Mouse (Mus musculus) kidney, embryonic 14.5 days (tissue): Measurements from ENCODE around the gene Ak5. TPM values are rescaled to one million over a fixed set of nuclear protein-coding genes. Genes with fewer than 3 reads are reported as not detected.

ENCODE experiments used
- ATAC-seq: fragments of 200-750 bp; cut with Nextera tagmentation; 2 replicates; pipeline ENCODE4 v1.8.0; 2017; ENCODE audit warnings: moderate number of reproducible peaks, mild to moderate bottlenecking, moderate TSS enrichment, moderate library complexity; ENCODE audit not compliant: low FRiP score, low TSS enrichment
- H3K27ac ChIP-seq: fragments of 300-500 bp; sonication (generic); 2 replicates; pipeline ENCODE4 v1.5.1; 2014; ENCODE audit warnings: low read depth, mild to moderate bottlenecking, low read length, moderate library complexity, mixed read lengths
- H3K27me3 ChIP-seq: fragments of 300-500 bp; sonication (generic); 2 replicates; pipeline ENCODE4 v1.6.1; 2014; ENCODE audit warnings: mild to moderate bottlenecking, low read length; ENCODE audit not compliant: control insufficient read depth, insufficient read depth
- H3K36me3 ChIP-seq: fragments of 300-500 bp; sonication (generic); 2 replicates; pipeline ENCODE4 v1.6.1; 2014; ENCODE audit warnings: low read length, mixed read lengths; ENCODE audit not compliant: control insufficient read depth, insufficient read depth
- H3K4me1 ChIP-seq: fragments of 300-500 bp; sonication (generic); 2 replicates; pipeline ENCODE4 v1.6.1; 2014; ENCODE audit warnings: low read length, mixed read lengths; ENCODE audit not compliant: control insufficient read depth, insufficient read depth
- H3K4me2 ChIP-seq: fragments of 300-500 bp; sonication (generic); replicated peaks from 2 replicates; pipeline ENCODE4 v1.6.1; 2014; ENCODE audit warnings: low read depth, mild to moderate bottlenecking, low read length
- H3K4me3 ChIP-seq: fragments of 300-500 bp; sonication (generic); 2 replicates; pipeline ENCODE4 v1.5.1; 2014; ENCODE audit warnings: mild to moderate bottlenecking, low read length
- H3K9ac ChIP-seq: fragments of 300-500 bp; sonication (generic); 2 replicates; pipeline ENCODE4 v1.6.1; 2014; ENCODE audit warnings: low read depth, mild to moderate bottlenecking, low read length, moderate library complexity
- H3K9me3 ChIP-seq: fragments of 300-500 bp; sonication (generic); 2 replicates; pipeline ENCODE4 v1.6.1; 2016; ENCODE audit warnings: low read length; ENCODE audit not compliant: control insufficient read depth
- WGBS: fragments of 180-500 bp; shearing (Covaris S2); extraction: QIAGEN DNeasy Blood & Tissue Kit; methylation state at CpG from one replicate; pipeline ENCODE4 v1.1.7; 2014; 5-methylcytosine and 5-hydroxymethylcytosine counted together
- polyA plus RNA-seq: library from polyadenylated mRNA; unstranded; fragments of >200 nt; fragmentation: Nextera tagmentation; extraction: Ambion mirVana; gene quantifications from 2 replicates; pipeline ENCODE4 v1.2.1, GENCODE M21; 2014

Gene Ak5
- polyA plus RNA-seq, 1 experiment from 2014 or later = 2.1 TPM

GRCm38 (mm10) chr3:152666991-152667355 is 1.2 kb downstream of the Ak5 start:
- ATAC-seq = peak; percentile 56; the same call in 1 of the 2 replicates
- H3K4me1 ChIP-seq = peaks cover 10% of the 10 kb centered on the region

GRCm38 (mm10) chr3:152658592-152658991 is 9.6 kb downstream of the Ak5 start:
- no peaks in the 10 kb centered on the region for H3K9me3 ChIP-seq
- H3K27me3 ChIP-seq = no peaks in the 10 kb centered on the region
- H3K27ac ChIP-seq = no peak overlapping the region
- H3K4me3 ChIP-seq = no peak overlapping the region
- 90% methylated on average over 2 of the region's 2 CpGs for WGBS
- no peaks in the 10 kb centered on the region for H3K36me3 ChIP-seq
- no peak for ATAC-seq
- H3K9ac ChIP-seq = no peak overlapping the region
- no peaks in the 10 kb centered on the region for H3K4me1 ChIP-seq
- H3K4me2 ChIP-seq = no peak overlapping the region

More at GRCm38 (mm10) chr3:152666991-152667355, 1.2 kb downstream of the Ak5 start:
- H3K9me3 ChIP-seq = no peaks in the 10 kb centered on the region
- no peak overlapping the region for H3K27ac ChIP-seq
- H3K4me2 ChIP-seq = peak overlapping the region; percentile 98
- no peaks in the 10 kb centered on the region for H3K36me3 ChIP-seq
- peak overlapping the region; percentile 55 for H3K4me3 ChIP-seq
- H3K9ac ChIP-seq = peak overlapping the region; percentile 58; the same call in 1 of the 2 replicates
- peaks cover 31% of the 10 kb centered on the region for H3K27me3 ChIP-seq
- WGBS = 0% methylated on average over 16 of the region's 16 CpGs

DNA sequence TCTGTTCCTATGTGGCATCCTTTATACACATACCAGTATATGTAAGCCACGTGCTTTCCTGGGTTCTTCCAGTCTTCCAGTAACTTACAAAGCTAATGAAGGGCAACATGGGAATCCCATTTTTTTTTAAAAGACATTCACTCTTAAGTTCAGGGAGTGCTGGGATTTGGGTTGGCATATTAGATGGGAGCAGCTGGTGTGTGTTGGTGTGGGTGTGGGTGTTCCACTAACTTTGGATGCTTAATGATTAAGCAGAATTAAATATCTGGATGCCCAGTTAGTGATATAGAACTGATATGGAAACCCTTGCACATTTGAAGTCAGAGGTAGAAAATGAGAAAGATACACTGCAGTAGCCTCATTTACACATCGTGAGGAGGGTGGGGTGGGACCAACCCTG is 16.2 kb downstream of the Ak5 start:
- Histone ChIP-seq H3K4me1 (no peaks in the 10 kb centered on the region), H3K9me3 (no peaks in the 10 kb centered on the region), H3K27me3 (no peaks in the 10 kb centered on the region), H3K27ac (no peak overlapping the region), H3K4me3 (no peak overlapping the region), H3K36me3 (no peaks in the 10 kb centered on the region), H3K4me2 (no peak overlapping the region), H3K9ac (no peak overlapping the region)
- no peak for ATAC-seq
- 81% methylated on average over 2 of the region's 2 CpGs for WGBS

- Histone ChIP-seq H3K4me2 (no peak overlapping the region), H3K4me3 (no peak overlapping the region), H3K4me1 (no peaks in the 10 kb centered on the region), H3K9me3 (no peaks in the 10 kb centered on the region), H3K9ac (no peak overlapping the region), H3K36me3 (no peaks in the 10 kb centered on the region), H3K27me3 (no peaks in the 10 kb centered on the region), H3K27ac (no peak overlapping the region)
- WGBS = 82% methylated on average over 5 of the region's 5 CpGs
- ATAC-seq = no peak
These were observed 23.6 kb downstream of the Ak5 start for GRCm38 (mm10) chr3:152644610-152645009.

DNA sequence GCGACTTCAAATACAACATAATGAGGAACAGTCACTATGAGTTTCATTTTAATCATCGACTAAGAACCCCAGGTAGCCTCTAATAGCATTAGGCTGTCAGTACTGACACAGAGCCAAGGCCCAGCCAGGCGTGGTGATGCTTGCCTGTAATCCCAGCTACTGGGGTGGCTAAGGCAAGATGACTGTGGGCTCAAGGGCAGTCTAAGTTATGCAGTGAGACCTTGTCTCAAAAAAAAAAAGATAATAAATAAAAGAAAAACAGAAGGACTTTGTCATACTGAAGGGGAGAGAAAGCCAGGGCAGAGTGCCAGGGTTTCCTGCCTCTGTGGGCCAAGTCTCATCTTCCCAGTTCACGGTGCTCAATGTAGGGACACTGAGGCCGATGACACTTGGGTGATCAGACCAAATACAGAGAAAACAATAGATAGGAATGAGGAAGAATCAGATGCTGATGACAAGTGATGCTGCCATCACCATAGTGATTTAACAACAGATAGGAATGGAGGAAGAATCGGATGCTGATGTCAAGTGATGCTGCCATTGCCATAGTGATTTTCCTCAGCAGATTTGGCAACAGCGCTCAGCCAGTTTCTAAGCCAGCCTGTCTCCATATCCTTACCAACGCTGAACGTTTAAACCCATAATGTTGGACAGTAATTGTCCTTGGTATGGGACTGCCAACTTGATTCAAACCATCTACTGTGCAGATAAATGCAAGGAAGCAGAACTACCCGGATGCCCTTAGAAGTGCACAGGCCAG is 42.9 kb downstream of the Ak5 start:
- no peak overlapping the region for H3K9ac ChIP-seq
- H3K36me3 ChIP-seq = no peaks in the 10 kb centered on the region
- H3K4me3 ChIP-seq = no peak overlapping the region
- no peak for ATAC-seq
- H3K27ac ChIP-seq = no peak overlapping the region
- no peaks in the 10 kb centered on the region for H3K9me3 ChIP-seq
- no peak overlapping the region for H3K4me2 ChIP-seq
- no peaks in the 10 kb centered on the region for H3K27me3 ChIP-seq
- no peaks in the 10 kb centered on the region for H3K4me1 ChIP-seq
- WGBS = 91% methylated on average over 10 of the region's 10 CpGs

GRCm38 (mm10) chr3:152620534-152620933 is 47.6 kb downstream of the Ak5 start:
- no peaks in the 10 kb centered on the region for H3K4me1 ChIP-seq
- H3K4me2 ChIP-seq = no peak overlapping the region
- no peak for ATAC-seq
- H3K9me3 ChIP-seq = no peaks in the 10 kb centered on the region
- H3K9ac ChIP-seq = no peak overlapping the region
- no peaks in the 10 kb centered on the region for H3K27me3 ChIP-seq
- H3K36me3 ChIP-seq = no peaks in the 10 kb centered on the region
- no peak overlapping the region for H3K4me3 ChIP-seq
- 64% methylated on average over 11 of the region's 11 CpGs for WGBS
- no peak overlapping the region for H3K27ac ChIP-seq

- ATAC-seq = no peak
- Histone ChIP-seq H3K9me3 (no peaks in the 10 kb centered on the region), H3K4me1 (no peaks in the 10 kb centered on the region), H3K27me3 (no peaks in the 10 kb centered on the region), H3K4me3 (no peak overlapping the region), H3K9ac (no peak overlapping the region), H3K4me2 (no peak overlapping the region), H3K27ac (no peak overlapping the region), H3K36me3 (no peaks in the 10 kb centered on the region)
- WGBS = 87% methylated on average over 11 of the region's 11 CpGs
These were observed 48.1 kb downstream of the Ak5 start for GRCm38 (mm10) chr3:152620058-152620457.

GRCm38 (mm10) chr3:152609076-152609475 is 59.1 kb downstream of the Ak5 start:
- no peaks in the 10 kb centered on the region; the same call in 1 of the 2 replicates for H3K9me3 ChIP-seq
- no peaks in the 10 kb centered on the region for H3K36me3 ChIP-seq
- H3K4me1 ChIP-seq = no peaks in the 10 kb centered on the region
- no peaks in the 10 kb centered on the region for H3K27me3 ChIP-seq
- 64% methylated on average over 5 of the region's 5 CpGs for WGBS
- no peak overlapping the region for H3K9ac ChIP-seq
- H3K4me2 ChIP-seq = no peak overlapping the region
- no peak overlapping the region for H3K4me3 ChIP-seq
- H3K27ac ChIP-seq = no peak overlapping the region
- ATAC-seq = no peak

- no peak for ATAC-seq
- Histone ChIP-seq H3K4me1 (no peaks in the 10 kb centered on the region), H3K27ac (no peak overlapping the region), H3K9me3 (no peaks in the 10 kb centered on the region; the same call in 1 of the 2 replicates), H3K4me2 (no peak overlapping the region), H3K27me3 (no peaks in the 10 kb centered on the region), H3K9ac (no peak overlapping the region), H3K36me3 (no peaks in the 10 kb centered on the region), H3K4me3 (no peak overlapping the region)
- 47% methylated on average over 11 of the region's 11 CpGs for WGBS
These were observed 62.3 kb downstream of the Ak5 start for GRCm38 (mm10) chr3:152605849-152606248.
